Mouse (Mus musculus) urinary bladder, adult 2 months (tissue): ENCODE measurements around the gene Krtap3-2. TPM values are rescaled to one million over a fixed set of nuclear protein-coding genes. Genes with fewer than 3 reads are reported as not detected.
"Not testable (repeated sequence)": the region's sequence is repeated elsewhere in the genome, so short reads cannot be mapped to it uniquely, and the experiment has no call there.

Experiments used
- DNase-seq: peaks from one replicate; pipeline ENCODE4 v3.0.0; 2022; ENCODE audit warnings: low spot score
- polyA plus RNA-seq: library from polyadenylated mRNA; depleted of rRNA; stranded (reverse); fragments of >200 nt; gene quantifications from 2 replicates; pipeline ENCODE4 v1.2.3, GENCODE M21; 2012; rRNA removed

Krtap3-2 gene
- not detected in 2 replicates for polyA plus RNA-seq

GRCm38 (mm10) chr11:99556753-99557152 is at the start of gene Krtap3-2:
Gene Krtap3-2 (minus strand): TSS chr11:99556853.
- DNase-seq: no peak

- DNase-seq: not testable (repeated sequence)
Observed at GRCm38 (mm10) chr11:99603208-99603607, 46.6 kb upstream of the Krtap3-2 start, which contains the start of gene Gm11938. Gene Gm11938 (minus strand): TSS chr11:99603308.

DNA sequence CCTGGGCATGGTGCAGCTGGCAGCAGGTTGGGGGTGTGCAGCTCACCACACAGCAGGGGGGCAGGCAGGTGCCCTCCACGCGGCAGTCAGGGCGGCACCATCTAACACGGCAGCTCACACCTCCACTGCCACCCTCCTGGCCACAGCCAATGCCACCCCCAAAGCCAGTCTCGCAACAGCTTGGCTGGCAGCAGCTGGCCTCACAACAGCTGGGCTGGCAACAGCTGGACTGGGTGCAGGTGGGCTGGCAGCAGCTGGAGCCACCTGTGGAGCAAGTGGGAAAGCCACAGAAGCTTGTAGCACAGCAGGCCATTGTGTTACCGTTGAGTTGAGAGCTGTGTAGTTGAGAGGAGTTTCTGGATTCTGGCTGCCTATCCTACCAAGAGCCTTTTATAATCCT is 41.1 kb upstream of the Krtap3-2 start, which contains the start of gene Krtap9-3:
Gene Krtap9-3, minus strand, starts transcription at position 364 of the 400 bp plus-strand sequence.
- not testable (repeated sequence) for DNase-seq

DNA sequence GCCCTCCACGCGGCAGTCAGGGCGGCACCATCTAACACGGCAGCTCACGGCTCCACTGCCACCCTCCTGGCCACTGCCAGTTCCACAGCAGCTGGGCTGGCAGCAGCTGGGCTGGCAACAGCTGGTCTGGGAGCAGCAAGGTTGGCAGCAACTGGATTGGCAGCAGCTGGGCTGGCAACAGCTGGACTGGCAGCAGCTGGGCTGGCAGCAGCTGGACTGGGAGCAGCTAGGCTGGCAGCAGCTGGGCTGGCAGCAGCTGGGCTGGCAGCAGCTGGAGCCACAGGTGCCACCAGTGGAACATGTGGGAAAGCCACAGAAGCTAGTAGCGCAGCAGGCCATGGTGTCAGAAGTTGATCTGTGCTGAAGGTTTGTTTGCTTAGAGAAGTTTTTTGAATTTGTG is 34.3 kb upstream of the Krtap3-2 start, which contains the start of gene Krtap1-3:
Gene Krtap1-3, minus strand, starts transcription at position 359 of the 400 bp plus-strand sequence.
- no peak for DNase-seq

GRCm38 (mm10) chr11:99585096-99585495 is 28.4 kb upstream of the Krtap3-2 start:
- DNase-seq: no peak

- no peak for DNase-seq
Observed at GRCm38 (mm10) chr11:99583245-99583704, 26.6 kb upstream of the Krtap3-2 start, which contains the start of gene Krtap1-4. Gene Krtap1-4 (minus strand): TSS chr11:99583654.

- DNase-seq: no peak
Observed at GRCm38 (mm10) chr11:99581564-99581963, 24.9 kb upstream of the Krtap3-2 start.

- DNase-seq: no peak
Observed at GRCm38 (mm10) chr11:99581051-99581450, 24.4 kb upstream of the Krtap3-2 start.

DNA sequence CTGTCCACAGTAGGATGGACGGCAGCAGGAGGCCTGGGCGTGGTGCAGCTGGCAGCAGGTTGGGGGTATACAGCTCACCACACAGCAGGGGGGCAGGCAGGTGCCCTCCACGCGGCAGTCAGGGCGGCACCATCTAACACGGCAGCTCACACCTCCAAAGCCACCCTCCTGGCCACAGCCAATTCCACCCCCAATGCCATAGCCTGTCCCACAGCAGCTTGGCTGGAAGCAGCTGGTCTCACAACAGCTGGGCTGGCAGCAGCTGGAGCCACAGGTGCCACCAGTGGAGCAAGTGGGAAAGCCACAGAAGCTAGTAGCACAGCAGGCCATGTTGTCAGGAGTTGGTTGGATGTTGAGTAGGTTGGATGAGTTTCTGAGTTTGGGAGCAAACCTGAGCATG is 24.0 kb upstream of the Krtap3-2 start, which contains the start of gene Krtap1-5:
Gene Krtap1-5, minus strand, starts transcription at position 381 of the 400 bp plus-strand sequence.
- DNase-seq: no peak

- peak; percentile 54 for DNase-seq
Observed at GRCm38 (mm10) chr11:99574106-99574505, 17.5 kb upstream of the Krtap3-2 start.

DNA sequence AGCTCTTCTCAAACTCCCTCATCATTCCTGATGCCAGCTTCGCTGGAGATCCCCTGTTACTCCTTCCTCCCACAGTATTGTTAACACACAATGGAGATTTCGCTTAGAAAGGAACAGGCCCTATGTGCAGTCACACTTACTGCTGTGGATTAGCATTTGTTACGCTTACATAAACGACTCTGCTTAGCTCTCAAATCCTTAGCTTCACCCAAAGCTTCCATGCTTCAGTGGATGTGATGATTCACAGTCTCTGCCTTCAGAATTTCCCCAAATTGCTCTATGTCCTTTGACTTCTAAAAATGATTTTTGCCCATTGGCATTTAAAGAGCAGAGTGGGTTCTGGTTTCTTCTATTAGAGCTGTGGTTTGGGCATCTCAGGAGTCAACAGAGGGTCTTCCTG is 16.5 kb upstream of the Krtap3-2 start:
- DNase-seq: no peak

- no peak for DNase-seq
Observed at GRCm38 (mm10) chr11:99566530-99566929, 9.9 kb upstream of the Krtap3-2 start, which contains the start of gene Krtap3-1. Gene Krtap3-1 (minus strand): TSS chr11:99566630.

DNA sequence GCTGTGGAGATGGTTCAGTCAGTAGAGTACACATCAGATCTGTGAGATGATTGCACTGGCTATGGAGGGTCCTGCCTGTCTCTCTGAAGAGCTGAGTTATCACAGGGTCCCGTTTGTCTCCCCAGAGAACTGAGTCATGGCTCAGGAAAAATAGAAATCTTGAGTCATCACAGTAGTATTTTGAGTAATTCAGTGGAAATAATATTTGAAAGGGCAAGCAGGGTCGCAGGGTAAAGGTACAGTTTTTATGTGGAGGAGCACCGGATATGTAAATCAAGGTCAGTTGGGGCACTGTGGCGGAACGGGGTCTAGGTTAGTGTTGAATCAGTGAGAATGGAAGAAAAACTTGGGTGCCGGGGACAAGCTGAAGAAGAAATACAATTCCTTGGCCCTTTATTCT is 5.9 kb upstream of the Krtap3-2 start:
- no peak for DNase-seq

GRCm38 (mm10) chr11:99559366-99559765 is 2.7 kb upstream of the Krtap3-2 start, which contains the start of gene Gm11939:
Gene Gm11939 (minus strand): TSS chr11:99559466.
- DNase-seq: no peak

DNA sequence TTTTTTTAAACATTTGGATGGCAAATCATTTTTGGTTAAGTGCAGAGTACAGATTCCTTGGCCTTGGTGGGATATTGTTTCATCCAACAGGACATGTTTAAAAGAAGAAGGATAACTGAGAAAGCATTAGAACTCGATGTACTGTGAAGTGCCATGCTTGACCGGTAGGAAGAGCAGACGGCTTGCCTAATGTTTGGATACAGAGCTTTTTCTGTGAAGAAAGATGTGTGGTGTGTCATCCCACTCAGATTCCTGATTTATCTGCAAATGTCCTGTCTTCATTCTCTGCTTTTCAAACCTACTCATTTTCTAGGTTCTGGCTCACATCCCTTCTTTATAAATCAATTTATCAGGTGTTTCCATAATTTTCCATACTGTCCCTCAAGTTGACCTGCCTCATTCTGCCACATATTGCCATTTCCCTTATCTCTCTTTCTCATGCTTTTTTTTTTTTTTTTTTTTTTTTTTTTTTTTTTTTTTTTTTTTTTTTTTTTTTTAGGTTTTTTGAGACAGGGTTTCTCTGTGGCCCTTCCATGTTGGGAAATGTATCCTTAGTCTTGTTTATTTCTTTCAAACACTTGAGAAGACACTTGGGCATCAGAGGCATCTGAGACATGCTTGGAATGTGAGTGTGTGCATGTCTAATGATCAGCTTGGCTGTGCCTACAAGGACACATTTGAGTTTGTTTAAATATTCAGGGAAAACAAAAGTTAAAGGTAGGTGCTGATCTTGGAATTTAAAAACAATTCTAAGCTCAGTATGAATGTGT is 1.5 kb upstream of the Krtap3-2 start:
- no peak for DNase-seq

GRCm38 (mm10) chr11:99556195-99556594 is 458 bp downstream of the Krtap3-2 start:
- DNase-seq: no peak

DNA sequence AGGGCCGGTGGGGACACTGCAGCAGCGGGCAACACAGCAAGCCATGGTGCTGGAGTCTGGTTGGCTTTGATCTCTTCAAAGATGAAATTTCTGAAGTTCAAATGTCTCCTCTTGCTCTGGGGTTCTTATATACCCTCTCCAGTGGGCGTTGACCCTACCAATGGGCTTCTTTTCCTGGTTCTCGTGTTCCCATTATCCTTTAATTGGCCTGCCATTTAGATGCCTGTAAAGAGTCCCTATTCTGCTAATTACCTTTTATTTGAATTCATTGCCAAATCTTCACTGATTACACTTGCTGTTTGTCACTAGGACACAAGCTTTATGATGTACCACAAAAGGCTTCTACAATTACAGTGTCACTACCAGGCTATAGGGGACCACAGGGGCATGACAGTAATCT is 5.9 kb downstream of the Krtap3-2 start, which contains the start of gene Krtap3-3:
Gene Krtap3-3, minus strand, starts transcription at position 101 of the 400 bp plus-strand sequence.
- DNase-seq: no peak

DNA sequence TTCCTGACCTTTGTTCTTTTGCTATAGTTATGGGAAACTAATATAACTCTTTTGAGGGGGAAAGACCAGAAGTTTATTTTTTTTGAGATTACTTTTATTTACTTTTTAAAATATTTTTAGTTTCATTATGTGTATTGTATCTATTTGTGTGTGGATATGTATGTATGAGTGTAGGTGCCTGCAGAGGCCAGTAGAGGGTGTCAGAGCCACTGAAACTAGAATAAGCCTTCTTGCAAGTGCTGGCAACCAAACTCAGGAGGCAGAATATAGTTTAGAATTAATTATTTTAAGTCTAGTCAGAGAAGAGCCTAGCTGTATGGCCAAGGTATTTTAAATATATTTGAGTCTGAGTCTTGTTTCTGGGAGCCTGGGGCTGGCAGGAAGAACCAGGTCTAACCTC is 8.8 kb downstream of the Krtap3-2 start:
- DNase-seq: no peak

DNA sequence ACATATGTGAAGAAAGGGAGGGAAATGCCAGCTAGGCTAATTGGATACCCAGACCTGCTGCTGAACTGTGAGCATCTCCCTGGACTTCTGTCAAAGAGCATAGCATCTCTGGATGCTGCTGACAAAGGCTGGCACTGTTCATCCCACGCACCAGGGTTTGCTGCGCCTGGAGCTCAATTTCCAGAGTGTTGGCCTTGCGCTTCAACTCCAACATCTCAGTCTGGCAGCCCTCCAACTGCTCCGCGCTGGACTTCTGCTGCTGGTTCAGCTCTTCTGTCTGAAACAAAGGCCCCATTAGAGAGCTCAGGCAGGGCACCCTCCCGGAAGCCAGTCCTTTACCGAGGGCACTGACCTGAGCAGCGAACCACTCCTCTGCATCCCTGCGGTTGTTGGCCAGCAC is 16.9 kb downstream of the Krtap3-2 start:
- no peak for DNase-seq

DNA sequence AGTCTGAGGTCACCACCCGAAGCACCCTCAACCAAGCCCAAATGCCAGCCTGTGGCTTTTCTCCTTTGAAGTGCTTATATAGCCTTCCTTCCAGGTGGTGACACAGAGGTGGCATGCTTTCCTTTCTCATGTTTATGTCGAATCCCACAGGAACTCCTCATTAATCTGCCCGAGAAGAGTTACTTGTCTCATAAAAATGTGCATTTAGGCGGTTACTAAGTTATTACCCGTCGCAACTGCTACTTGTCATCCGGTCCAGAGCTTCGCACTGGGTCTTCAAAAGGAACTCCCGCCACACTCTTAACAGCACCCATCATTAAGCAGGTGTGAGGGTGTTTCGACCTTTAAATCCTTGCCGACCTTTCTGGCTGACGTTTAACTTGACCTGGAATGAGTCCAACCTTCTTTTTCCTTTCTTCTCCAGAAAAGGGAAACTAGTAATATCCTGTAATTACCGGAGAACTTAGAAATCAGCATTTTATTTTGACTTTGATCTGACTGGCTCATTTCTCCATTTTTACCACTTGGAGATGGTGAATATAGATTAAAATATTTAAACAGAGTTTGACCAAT is 35.3 kb downstream of the Krtap3-2 start, which contains the start of gene Krt39:
Gene Krt39, minus strand, starts transcription at position 51 of the 573 bp plus-strand sequence.
- no peak for DNase-seq

DNA sequence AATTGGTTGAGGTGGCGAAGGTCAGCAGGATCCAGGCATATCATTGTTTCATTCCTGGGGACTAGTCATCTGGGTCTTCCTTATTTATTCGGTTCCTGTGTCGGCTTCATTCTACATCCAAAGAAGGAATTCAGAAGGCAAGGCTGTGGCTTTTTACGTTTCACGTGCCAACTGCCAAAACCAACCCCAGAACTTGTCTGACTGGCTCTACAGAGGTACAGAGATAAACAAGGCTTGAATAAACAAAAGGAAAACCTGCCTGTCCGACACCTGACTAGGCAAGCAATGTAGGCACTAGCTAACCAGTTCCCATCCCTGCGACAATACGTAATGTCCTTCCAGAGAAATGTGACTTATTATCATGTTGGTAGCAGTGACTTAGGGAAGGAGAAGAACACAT is 42.6 kb downstream of the Krtap3-2 start:
- DNase-seq: no peak
